Mouse (Mus musculus): ENCODE results near the gene Ilvbl.

The Ilvbl gene

DNA sequence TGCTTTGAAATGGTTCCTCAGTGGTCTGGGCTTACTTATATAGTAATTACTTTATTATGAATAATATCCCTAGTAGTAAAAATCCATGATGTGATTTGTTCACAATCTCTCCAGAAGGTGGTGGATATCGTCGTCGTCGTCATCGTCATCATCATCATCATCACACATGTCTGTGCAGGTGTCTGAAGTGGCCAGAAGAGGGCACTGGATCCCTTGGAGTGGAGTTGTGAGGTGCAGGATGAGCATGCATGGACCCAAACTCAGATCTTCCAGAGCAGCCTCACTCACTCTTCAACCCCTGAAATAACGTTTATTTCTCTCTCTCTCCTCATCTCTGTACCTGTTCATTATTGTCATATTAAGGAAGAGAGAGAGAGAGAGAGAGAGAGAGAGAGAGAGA, 58.2 kb downstream of the Ilvbl start:
- Histone ChIP-seq H3K36me3 (ENCODE audit: insufficient read depth, low read length) (no peaks in the 10 kb centered on the region), H3K4me1 (replicated peaks; ENCODE audit: low read depth, low read length) (no peaks in the 10 kb centered on the region), H3K27me3 (ENCODE audit: insufficient read depth, low read length) (peaks cover 8% of the 10 kb centered on the region), H3K9me3 (ENCODE audit: low read length) (no peaks in the 10 kb centered on the region), H3K4me3 (replicated peaks; ENCODE audit: low read length) (no peak overlapping the region)
- TF ChIP-seq CTCF (conservative IDR thresholded peaks at IDR 0.05; ENCODE audit: low read length) (0 out of 2 replicates have a peak, but pooled peaks have one; percentile 9), POU5F1 (IDR thresholded peaks at IDR 0.05; ENCODE audit: borderline replicate concordance, low read length) (no peak)

All from E14TG2a.4 (cell line).